Mouse (Mus musculus) gonadal fat pad, adult 2 months (tissue): Measurements from ENCODE around the gene Cacna1b. TPM values are rescaled to one million over a fixed set of nuclear protein-coding genes. Genes with fewer than 3 reads are reported as not detected.

Source experiments
- DNase-seq: peaks from one replicate; pipeline ENCODE4 v3.0.0-alpha.2; 2012; ENCODE audit warnings: low read depth
- polyA plus RNA-seq: library from polyadenylated mRNA; depleted of rRNA; stranded (reverse); fragments of >200 nt; gene quantifications from 2 replicates; pipeline ENCODE4 v1.2.3, GENCODE M21; 2012

Gene Cacna1b
- polyA plus RNA-seq, 1 experiment: 8.0 TPM

- DNase-seq: no peak
Measured at GRCm38 (mm10) chr2:24659150-24659775, 103.7 kb downstream of the Cacna1b start.

- no peak for DNase-seq
Measured at GRCm38 (mm10) chr2:24648503-24648902, 114.4 kb downstream of the Cacna1b start.

- DNase-seq: no peak
Measured at GRCm38 (mm10) chr2:24646452-24647146, 116.4 kb downstream of the Cacna1b start.

- no peak for DNase-seq
Measured at GRCm38 (mm10) chr2:24642834-24643233, 120.1 kb downstream of the Cacna1b start.

- DNase-seq: no peak
Measured at GRCm38 (mm10) chr2:24638102-24638954, 124.6 kb downstream of the Cacna1b start.

- no peak for DNase-seq
Measured at GRCm38 (mm10) chr2:24633645-24634044, 129.3 kb downstream of the Cacna1b start.

- no peak for DNase-seq
Measured at GRCm38 (mm10) chr2:24617141-24617540, 145.8 kb downstream of the Cacna1b start.

GRCm38 (mm10) chr2:24609789-24610188 lies 153.2 kb downstream of the Cacna1b start:
- DNase-seq: no peak

GRCm38 (mm10) chr2:24608765-24609138 lies 154.2 kb downstream of the Cacna1b start:
- no peak for DNase-seq

- DNase-seq: no peak
Measured at GRCm38 (mm10) chr2:24607905-24608764, 154.8 kb downstream of the Cacna1b start.

- DNase-seq: no peak
Measured at GRCm38 (mm10) chr2:24606531-24606930, 156.4 kb downstream of the Cacna1b start.

- DNase-seq: no peak
Measured at GRCm38 (mm10) chr2:24605096-24605495, 157.9 kb downstream of the Cacna1b start.

- no peak for DNase-seq
Measured at GRCm38 (mm10) chr2:24589426-24589825, 173.5 kb downstream of the Cacna1b start.

GRCm38 (mm10) chr2:24587999-24588398 lies 175.0 kb downstream of the Cacna1b start:
- DNase-seq: no peak

GRCm38 (mm10) chr2:24574616-24575015 lies 188.3 kb downstream of the Cacna1b start:
- no peak for DNase-seq

- no peak for DNase-seq
Measured at GRCm38 (mm10) chr2:24570917-24571316, 192.0 kb downstream of the Cacna1b start.

- no peak for DNase-seq
Measured at GRCm38 (mm10) chr2:24568555-24568954, 194.4 kb downstream of the Cacna1b start.

GRCm38 (mm10) chr2:24562547-24563290 lies 200.2 kb downstream of the Cacna1b start:
- no peak for DNase-seq

- no peak for DNase-seq
Measured at GRCm38 (mm10) chr2:24561946-24562345, 201.0 kb downstream of the Cacna1b start.

GRCm38 (mm10) chr2:24560201-24560600 lies 202.8 kb downstream of the Cacna1b start:
- no peak for DNase-seq

GRCm38 (mm10) chr2:24556347-24556746 lies 206.6 kb downstream of the Cacna1b start:
- no peak for DNase-seq
